Mouse (Mus musculus) heart, adult 2 months (tissue): ENCODE data around the gene Calm4.

Source experiments
- EP300 ChIP-seq: fragments of 200-500 bp; IDR thresholded peaks from 2 replicates; pipeline ENCODE4 v1.6.1; 2011; ENCODE audit warnings: low read depth, low read length, control low read depth; ENCODE audit not compliant: insufficient read depth
- POLR2A ChIP-seq: fragments of 200-500 bp; IDR thresholded peaks from 2 replicates; pipeline ENCODE4 v1.6.1; 2011; ENCODE audit warnings: mild to moderate bottlenecking, low read depth, low read length, control low read depth; ENCODE audit not compliant: insufficient read depth

GRCm38 (mm10) chr13:3822105-3822504, 15.5 kb upstream of the Calm4 start:
- TF ChIP-seq EP300, result no peak
- TF ChIP-seq POLR2A, result no peak
